Mouse (Mus musculus): ENCODE measurements around the gene Cox8b.
"Not testable (repeated sequence)": the region's sequence is repeated elsewhere in the genome, so short reads cannot be mapped to it uniquely, and the experiment has no call there.

The Cox8b gene

DNA sequence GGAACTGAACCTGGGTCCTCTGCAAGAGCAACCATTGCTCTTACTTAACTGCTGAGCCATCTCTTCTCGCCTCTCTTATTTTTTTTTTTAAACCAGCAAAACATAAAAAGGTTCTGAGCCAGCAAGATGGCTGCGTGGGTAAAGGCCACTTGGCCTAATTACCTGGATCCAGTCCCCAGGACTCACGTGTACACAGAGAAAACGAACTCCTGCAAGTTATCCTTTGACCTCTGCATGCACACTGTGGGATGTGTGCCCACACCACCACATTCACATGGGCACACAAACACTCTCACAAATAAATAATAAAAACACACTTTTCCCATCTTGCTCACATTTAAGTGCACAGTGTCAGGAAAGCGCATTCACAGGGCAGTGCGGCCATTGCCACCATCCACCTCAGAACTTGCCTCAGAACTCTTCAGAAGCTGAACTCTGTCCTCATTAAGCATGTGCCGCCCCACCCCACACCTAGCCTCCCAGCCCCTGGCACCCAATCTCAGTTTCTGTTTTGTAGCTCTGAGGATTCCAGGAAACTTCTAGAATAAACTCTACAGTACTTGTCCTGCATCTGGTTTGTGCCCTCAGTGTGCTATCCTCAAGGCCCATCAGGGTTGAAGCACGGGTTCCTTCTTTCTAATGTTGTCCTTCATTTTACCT, 13.9 kb upstream of the Cox8b start:
- DNase-seq (ENCODE audit: low spot score in 2 of 2) = no peak

DNA sequence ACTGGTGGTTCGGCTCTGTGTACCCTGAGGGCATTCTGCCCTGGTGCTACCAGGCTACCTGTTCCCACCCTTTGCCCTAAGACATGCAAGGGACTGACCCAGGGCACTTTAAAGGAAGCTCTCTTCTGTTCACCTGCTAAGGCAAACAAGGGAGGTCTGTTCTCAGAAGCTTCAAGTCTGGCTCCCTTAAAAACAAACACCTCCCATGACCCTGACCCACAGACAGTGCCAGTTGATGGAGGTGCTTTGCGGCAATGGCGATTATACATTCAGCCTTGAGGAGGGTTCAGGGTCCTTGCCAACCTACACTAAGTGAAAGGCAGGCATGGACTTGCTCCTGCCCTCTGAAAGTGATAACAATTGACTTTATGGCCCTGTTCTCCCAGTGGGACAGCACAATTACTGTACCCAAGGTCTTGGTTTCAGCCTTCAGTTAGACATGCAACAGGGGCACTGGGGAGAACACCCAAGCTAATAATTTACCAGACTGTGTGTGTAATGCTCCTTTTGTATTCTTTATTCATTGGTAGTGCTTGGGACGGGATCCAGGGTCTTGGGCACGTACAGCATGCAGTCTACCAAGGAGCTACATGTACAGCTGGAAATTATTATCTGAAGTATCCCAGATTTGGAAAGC, 12.7 kb upstream of the Cox8b start:
- no peak for DNase-seq (ENCODE audit: low spot score in 2 of 2)

DNA sequence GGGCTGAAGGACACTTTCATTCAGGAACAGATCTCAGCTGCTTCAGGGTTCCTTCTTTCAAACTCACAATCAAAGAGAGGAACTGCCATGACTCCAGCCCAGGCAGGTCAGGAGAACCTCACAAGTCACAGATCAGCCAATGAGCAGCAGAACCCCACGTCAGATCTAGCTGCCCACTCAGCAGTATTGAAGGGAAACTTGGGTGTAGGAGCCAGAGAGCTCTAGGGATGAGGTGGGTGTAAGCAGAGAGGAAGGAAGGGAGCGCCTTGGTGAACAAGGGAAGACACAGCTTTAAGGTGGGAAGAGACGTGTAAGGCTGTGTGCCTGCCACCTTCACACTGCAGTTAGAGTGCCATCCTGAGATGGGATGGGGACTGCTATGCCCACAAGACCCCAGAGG, 12.0 kb upstream of the Cox8b start:
- DNase-seq (ENCODE audit: low spot score in 2 of 2) = no peak

DNA sequence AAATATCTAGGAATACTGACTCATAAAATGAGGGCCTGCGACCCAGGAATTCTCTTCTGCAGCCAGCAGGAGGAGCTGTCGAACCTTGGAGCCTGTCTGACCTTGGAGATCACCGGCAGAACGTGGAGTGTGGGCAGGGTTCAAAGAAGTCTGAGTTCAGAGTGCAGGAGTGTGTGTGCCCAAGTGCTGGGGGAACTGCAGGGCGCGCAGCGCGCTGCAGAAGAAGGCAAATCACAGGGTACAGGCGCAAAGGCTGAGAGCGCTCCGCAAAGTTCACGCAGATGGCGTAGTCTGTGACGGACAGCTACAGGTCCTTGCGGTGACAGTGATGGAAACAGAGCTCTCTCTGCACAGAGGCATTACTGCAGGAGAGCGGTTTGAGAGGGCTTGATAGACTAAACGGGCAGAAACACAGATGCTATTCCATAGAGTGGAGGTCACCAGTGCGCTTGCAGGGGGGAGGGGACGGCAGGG, 8.4 kb upstream of the Cox8b start:
- peak; percentile 60 to 76 for DNase-seq (ENCODE audit: low spot score in 2 of 2)

DNA sequence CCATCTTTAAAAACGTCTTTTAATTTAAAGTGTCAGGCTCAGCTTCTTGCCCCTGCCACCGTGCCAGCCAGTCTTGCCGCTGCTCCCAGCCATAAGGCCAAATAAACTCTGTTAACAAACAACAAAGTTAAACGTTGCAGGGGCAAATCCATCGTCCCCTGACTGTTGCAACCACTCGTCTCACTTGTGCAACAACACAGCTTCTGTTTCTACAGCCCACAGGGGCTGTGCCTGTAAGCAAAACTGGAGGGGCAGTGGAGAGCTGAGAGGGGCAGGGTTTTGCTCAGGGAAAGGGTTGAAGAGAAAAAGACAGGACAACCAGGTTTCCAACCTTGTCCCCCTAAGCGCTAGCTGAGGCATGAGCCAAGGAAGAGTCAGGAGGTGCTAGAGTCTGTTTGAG, 7.9 kb upstream of the Cox8b start:
- no peak for DNase-seq (ENCODE audit: low spot score in 2 of 2)

DNA sequence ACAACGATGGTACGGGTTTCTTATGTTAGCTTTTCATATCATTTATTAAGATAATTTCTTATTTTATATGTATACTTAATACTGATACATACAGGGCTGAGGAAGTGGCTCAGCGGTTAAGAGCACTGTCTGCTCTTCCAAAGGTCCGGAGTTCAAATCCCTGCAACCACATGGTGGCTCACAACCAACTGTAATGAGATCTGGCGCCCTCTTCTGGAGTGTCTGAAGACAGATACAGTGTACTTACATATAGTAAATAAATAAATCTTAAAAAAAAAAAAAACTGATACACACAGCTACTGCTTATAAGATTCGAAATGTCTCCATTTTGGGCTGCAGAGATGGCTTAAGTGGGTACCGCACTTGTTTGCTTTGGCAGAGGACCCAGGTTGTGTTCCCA, 7.5 kb upstream of the Cox8b start:
- DNase-seq (ENCODE audit: low spot score in 2 of 2) = no peak

DNA sequence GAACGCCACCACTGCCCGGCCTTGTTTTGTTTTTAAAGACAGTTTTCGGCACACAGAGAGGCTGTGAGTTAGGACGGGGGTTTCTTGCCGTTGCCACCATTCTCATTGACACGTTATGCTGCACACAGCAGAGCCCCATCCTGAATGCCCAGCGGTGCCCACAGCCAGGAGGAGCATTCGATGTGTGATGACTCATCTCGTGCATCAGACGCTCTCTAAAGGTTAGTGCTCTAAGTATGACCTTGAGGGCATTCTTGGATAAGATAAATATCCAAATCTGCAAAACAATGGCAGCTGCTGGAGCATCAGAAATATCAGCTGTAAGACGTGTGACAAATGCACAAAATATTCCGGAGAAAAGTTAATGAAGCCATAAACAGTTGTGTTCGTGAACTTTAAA, 6.9 kb upstream of the Cox8b start:
- DNase-seq (ENCODE audit: low spot score in 2 of 2) = no peak

DNA sequence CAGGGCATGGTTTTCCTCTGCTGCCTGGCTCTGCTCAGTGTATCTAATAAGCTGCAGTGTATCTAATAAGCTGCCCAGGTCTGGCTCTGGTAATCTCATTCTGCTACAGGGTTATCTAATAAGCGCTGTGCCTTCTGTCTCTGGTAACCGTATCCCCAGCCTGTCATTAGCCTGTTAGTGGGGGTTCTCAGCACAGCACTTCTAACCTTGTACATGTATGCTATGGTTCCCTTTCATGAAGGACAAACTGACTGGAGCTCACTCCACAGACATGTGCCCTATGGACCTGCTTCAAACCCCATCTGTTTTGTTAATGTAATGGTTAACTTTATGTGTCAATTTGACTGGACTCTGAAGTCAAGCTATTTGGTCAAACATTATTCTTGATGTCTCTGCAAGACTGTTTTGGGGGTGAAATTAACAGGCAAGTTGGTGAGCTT, 5.4 kb upstream of the Cox8b start:
- no peak for DNase-seq (ENCODE audit: low spot score in 2 of 2)

DNA sequence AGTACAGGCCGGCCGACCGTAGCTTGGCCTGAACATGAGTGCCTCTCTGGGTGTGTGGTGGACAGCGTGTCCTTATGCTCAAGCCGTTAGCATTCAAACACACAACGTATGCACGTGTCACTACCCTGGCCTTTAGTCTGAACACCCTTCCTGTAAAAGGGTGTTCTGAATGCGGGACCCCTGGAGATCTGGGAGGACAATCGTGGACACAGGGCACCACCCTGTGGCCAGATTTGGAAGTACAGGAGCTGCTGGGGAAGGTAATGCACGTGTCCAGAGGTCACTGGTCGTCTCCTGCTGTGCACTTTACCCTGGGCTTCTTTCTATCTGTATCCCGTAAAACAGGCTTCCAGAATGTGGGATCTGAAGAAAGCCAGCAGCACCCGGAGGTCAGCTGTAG, 3.0 kb upstream of the Cox8b start:
- peak; percentile 24 to 75 for DNase-seq (ENCODE audit: low spot score in 2 of 2)

DNA sequence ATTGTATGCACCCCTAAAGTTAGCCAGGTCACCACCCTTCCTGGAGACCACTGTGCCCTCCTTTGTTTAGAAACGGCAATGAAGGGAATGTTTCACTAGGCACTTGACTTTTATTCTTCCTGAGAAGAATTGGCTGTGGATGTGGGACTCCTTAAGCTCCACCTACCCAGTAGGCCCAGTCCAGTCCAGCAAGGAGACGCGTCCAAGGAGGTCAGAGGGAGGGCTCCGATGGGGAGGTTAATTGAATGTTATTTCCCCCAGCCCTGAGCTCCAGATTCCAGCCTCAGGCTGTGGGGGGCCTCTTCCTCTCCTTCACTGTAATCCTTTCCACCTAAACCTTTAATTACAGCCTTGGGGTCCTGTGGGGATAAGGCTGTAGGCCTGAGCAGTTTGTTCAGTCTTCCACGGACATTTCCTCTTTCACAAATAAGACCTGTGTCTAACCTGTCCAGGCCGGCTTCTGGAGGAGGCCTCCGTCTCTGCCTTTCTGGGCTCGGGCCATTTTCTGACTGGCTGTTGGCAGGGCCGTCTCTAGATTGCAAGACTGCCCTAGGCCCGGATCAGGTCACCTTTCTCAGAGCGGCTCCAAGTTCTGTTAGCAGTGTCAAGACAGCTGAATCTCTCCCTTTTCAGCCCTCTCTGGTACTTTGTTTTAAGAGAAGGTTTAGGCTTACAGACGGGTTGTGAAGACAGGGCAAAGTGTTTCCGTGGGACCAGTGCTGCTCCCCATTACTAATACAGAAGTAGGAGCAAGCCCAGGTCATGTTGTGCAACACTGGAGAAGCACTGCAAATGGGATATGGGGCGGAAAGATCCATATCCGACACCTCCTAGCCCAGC, 2.0 kb upstream of the Cox8b start:
- no peak for DNase-seq (ENCODE audit: low spot score in 2 of 2)

DNA sequence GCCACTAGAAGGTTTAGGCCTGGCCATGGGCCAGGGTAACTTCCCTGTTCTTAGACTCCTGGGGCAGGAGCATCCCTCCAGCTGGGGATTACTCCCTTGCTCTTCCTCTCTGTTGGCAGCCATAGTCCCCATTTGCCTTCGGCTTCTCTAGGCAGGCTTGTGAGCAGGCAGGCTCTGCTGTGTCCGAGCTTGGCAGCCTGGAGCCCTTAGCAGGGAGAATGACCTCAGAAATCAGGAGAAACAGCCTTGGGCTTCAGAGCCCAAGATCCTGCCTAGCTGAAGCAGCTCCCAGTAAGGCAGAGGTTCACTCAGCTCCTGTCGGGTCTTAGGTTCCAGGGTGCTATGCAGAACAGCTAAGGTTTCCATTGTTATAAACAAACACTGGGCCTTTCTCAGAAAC, 1.1 kb downstream of the Cox8b start:
- DNase-seq (ENCODE audit: low spot score in 2 of 2) = no peak

DNA sequence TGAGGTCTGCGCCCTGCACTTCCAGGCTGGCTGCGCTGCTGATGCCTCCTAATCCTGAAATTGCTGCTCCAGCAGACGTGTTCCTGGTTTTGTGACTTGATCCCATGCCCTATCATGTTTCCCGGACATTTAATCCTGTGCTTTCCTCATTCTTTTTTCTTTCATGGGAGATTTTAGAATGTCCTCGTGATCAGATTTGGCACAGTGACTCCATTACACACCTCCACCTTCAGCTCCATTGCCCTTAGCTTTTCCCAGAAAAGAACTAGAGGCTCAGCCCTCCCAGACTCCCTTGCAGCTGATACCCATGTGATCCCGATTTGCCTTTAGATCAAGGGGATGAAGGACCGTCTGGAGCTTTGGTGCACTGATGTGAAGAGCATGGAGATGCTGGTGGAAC, 2.4 kb downstream of the Cox8b start:
- no peak for DNase-seq (ENCODE audit: low spot score in 2 of 2)

DNA sequence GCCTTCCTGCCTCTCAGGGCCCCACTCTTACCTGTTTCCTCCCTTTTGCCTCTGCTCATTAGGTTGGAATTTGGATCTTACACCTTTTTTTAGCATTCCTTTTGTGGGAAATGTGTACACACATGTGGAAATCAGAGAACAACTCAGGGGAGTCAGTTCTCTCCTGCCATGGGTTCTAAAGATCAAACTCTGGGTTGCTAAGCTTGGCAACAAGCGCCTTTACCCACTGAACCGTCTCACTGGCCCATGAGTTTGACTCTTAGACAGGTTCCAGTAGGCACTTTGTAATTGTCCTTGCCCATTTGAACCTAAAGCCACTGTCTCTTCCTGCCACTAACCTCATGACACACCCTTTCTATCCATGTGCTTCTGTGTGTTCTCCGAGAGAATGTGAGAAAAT, 5.6 kb downstream of the Cox8b start:
- no peak for DNase-seq (ENCODE audit: low spot score in 2 of 2)

DNA sequence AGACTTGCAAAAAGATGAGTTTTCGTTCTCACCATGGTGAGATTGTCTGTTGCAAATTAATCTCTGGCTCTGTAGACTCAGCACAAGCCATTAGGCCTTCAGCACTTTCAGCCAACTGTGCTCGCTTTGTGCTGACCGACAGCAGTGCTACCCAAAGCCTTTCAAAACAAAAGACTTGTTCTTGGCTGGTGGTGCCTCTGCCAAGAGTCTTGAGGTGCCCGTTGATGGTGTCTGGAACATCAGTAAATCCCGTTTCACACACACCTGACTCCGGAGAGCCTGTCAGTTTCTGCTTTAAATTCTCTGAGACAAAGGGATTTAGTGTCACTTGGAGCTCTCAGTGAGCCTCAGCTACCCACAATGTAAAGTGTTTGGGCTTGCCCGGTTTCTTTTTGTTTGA, 6.2 kb downstream of the Cox8b start:
- no peak for DNase-seq (ENCODE audit: low spot score in 2 of 2)

DNA sequence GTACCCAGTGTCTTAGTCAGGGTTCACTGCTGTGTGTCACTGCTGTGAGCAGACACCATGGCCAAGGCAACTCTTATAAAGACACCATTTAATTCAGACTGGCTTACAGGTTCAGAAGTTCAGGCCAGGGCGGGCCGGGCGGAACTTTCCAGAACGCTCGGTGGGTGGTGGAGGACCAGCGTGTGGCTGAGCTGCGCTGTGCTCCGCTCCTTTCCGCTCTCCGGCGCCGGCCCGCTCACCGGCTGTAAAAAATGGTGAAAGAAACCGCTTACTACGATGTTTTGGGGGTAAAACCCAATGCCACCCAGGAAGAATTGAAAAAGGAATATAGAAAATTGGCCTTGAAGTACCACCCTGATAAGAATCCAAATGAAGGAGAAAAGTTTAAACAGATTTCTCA, 9.6 kb downstream of the Cox8b start:
- DNase-seq (ENCODE audit: low spot score in 2 of 2) = not testable (repeated sequence)

DNA sequence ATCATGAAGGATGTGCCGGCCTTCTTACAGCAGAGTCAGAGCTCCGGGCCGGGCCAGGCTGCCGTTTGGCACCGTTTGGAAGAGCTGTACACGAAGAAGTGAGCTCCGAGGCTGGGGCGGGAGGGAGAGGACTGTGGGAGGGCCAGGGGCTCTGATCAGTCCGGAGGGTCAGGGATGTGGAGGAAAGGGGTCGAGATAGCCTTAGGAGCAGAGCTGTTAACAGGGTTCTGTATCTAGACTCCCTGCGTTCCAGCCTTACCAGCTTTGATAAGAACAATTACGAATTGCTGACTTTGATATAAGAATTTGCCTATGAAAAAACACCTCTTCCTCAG, 17.8 kb downstream of the Cox8b start:
- DNase-seq (ENCODE audit: low spot score in 2 of 2) = no peak

DNA sequence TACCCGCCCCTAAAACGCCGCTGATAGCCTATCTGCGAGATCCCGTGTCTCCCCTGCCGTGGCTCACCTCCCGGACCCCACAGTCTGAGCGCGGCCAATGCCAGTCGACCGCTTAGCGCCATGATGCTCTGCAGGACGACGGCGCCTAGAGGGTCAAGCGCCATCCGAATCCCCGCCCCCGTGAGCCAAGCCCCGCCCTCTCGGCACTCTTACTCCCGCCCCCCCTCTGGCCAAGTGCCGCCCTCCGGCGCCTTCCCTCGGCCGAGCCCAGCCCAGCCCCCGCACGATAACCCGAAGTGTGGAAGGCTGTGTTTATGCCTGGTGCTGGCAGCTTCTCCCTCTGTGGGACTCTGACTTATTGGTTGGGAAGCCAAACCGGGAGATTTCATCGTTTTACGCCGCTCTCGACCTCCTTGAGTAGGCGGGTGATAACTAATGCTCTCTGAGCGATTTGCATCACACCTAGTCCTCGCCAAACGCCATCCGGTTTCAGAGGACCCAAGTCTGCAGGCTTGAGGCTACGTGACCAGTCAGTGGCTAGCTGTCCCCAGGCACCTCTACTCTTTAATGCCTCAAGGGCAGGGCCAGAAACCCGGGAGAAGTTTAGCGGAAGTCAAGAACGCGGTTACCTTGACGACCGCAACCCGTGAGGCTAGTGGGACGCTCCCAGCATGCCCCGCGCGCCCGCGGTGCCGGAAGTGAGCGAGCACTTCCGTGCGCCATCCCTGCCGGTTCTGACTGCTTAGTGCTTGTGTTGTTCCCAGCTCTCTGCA, 18.4 kb downstream of the Cox8b start, which contains the start of the genes Psmd13 and Sirt3:
Gene Psmd13, plus strand, starts transcription at position 273 of the 773 bp plus-strand sequence.
Gene Sirt3, minus strand, starts transcription at position 614 of the 773 bp plus-strand sequence.
- DNase-seq (ENCODE audit: low spot score in 2 of 2) = peak; percentile 90

DNA sequence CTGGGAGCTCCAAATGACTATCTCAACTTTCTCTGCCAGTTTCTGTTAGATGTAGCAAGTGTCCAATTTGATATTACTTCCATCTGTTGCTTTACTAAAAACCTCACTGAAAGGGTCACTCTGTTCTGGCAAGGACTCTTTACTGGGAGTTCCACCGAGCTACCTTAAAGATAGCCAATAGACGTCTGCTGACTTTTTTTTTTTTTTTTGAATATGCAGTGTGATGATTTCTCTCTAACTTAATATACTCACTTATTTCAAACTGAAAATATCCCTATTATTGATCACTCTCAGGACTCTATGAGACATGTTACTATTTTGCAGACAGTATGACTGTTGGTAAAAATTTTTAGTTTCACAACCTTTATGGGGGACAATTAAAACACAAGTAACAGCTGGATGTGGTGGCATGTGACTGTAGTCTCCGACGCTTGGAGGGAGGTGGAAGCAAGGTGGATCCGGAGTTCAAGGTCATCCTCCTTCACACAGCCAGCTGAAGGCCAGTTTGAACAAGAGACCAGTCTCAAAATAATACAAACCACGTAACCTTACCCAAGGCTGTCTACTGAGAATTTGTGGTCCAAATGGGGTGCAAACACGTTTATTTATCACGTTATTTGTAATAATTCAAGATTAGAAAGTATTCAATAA, 19.3 kb downstream of the Cox8b start:
- DNase-seq (ENCODE audit: low spot score in 2 of 2) = no peak

DNA sequence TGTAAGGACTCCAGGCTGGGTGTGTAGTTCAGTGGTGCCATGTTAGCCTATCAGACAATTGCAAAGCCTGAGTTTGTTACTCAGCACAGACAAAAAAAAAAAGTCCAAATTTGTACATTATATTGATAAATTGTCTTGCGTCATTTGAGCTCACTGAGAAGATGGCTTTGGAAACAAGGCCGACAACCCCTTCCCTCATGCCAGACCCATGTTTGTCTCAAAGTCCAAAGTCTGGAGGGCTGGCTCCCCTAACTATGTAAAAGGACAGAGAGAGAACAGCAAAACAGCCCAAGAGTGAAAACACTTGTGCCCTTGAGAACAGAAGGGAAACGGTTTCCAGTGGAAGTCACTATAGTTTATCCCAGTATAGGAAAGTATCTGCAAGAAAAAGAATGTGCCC, 19.8 kb downstream of the Cox8b start:
- DNase-seq (ENCODE audit: low spot score in 2 of 2) = no peak

DNA sequence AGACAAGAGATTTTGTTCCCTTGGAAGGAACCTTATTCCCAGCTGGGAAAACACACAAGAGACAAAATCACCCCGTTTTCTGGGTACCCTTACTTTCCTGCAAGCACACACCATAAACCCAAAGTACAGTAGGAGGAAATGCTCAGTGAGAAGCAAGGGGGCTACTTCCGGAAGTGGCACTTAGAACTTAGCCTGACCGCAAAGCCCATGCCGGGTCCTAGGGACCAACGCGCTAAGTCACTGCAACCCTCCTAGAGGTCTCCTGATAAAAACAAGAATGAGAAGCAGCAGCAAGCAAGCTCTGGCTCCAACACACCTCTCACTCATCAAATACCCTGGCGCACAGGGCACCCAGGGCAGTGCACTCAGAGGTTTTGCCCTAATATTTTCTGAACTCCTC, 20.9 kb downstream of the Cox8b start:
- no peak for DNase-seq (ENCODE audit: low spot score in 2 of 2)

DNA sequence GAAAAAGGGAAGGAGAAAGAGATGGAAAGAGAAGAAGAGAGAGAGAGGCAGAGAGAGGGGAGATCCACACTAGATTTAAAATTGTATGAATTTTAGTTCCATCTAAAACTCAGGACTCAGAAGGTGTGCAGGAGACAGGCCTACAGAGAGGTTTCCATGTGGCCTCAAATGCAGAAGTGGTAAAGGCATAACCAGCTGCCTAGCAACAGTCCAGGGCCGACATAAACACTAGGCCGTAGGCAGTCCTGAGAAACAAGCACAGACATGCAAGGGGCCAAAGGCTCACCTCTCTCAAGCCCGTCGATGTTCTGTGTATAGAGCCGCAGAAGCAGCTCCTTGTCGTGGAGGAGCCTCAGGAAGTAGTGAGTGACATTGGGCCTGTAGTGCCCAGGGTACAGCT, 22.9 kb downstream of the Cox8b start:
- no peak for DNase-seq (ENCODE audit: low spot score in 2 of 2)

All from urinary bladder, adult 18-20 months (tissue).